In the genomic region with DNA sequence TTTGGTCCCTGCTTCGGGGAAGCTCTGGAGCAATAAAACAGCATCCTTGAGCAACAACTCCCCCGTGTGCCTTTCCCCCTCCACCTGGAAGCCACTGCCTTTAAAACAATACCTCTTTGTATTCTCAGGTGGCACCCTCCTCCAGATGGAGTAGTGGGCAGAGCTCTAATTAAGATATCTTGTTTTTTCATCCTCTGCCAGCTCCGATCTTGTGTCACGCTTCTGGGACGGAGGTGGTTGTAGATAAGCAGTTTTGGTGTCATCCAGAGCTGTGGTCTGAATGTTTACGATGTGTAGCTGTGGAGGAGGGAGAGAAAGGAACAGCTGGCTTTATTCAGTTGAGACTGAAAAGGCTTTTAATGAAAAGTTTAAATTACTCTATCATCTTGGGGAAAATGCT, we compare ENCODE assay signal across 20 mouse cellular contexts.
DNase-seq lines count a peak whose midpoint lies in the region; ATAC-seq lines count a peak whose summit lies in the region.
"Had no signal": no experiment of that assay in that cellular context is flagged by ENCODE, and none has a peak within 500 bp of the region (broad histone marks: within the 10 kb centered on the region; RNA-seq: fewer than 3 reads in every experiment).

No protein-coding gene starts in this region.

- H3K9ac ChIP-seq in liver, embryonic 15.5 days: no peak overlapping the region
- H3K9ac ChIP-seq: embryonic facial prominence, embryonic 15.5 days; forebrain, embryonic 13.5 days had no signal

- H3K4me1 ChIP-seq in liver, embryonic 15.5 days (replicated peaks): peaks cover 21% of the 10 kb centered on the region

- intact Hi-C loops in left cerebral cortex, postnatal 25 days (cut with DNase I): no loop called here

- 9% methylated on average over 6 of the region's 6 CpGs for WGBS in liver, embryonic 15.5 days (ENCODE audit: insufficient replicate concordance)

- H3K27me3 ChIP-seq in liver, embryonic 15.5 days: no peaks in the 10 kb centered on the region
- H3K27me3 ChIP-seq: embryonic facial prominence, embryonic 15.5 days; forebrain, embryonic 13.5 days had no signal

- H3K27ac ChIP-seq in liver, embryonic 15.5 days (replicated peaks): no peak overlapping the region
- H3K27ac ChIP-seq: embryonic facial prominence, embryonic 15.5 days; forebrain, embryonic 13.5 days; heart, adult 2 months; stomach, postnatal 0 days had no signal

- H3K9me3 ChIP-seq in liver, embryonic 15.5 days (replicated peaks): no peaks in the 10 kb centered on the region
- H3K9me3 ChIP-seq: embryonic facial prominence, embryonic 15.5 days; forebrain, embryonic 13.5 days had no signal

- DNase-seq in embryo, embryonic 10.5 days (ENCODE audit: low spot score): peak; percentile 4
- no peak for DNase-seq in embryo, embryonic 10 days (ENCODE audit: low spot score)
- DNase-seq in kidney, postnatal 4 days: peak; percentile 7 to 16
- no peak for DNase-seq in kidney, postnatal 36 days
- peak; percentile 14 for DNase-seq in MN1 (ENCODE audit: low spot score)
- no peak for DNase-seq in left cerebral cortex, postnatal 25 days (ENCODE audit: low spot score in 2 of 2)
- DNase-seq: cerebellum, adult 11-12 months; cerebellum, postnatal 36 days; heart, adult 2 months; kidney, adult 2 months; lung, postnatal 14 days; right cerebral cortex, postnatal 14 days; thymus, postnatal 36 days had no signal

- ATAC-seq in liver, embryonic 15.5 days (ENCODE audit: insufficient read depth): peak; percentile 62
- no peak for ATAC-seq in activated CD4-positive, CD25-positive, alpha-beta regulatory T cell, adult 4 months
- ATAC-seq: forebrain, embryonic 13.5 days; hindbrain, embryonic 16.5 days had no signal

- peak overlapping the region; percentile 5; the same call in 1 of the 2 replicates for H3K4me2 ChIP-seq in liver, embryonic 15.5 days
- H3K4me2 ChIP-seq: embryonic facial prominence, embryonic 15.5 days; forebrain, embryonic 13.5 days; midbrain, embryonic 11.5 days had no signal

- H3K4me3 ChIP-seq in liver, embryonic 15.5 days (replicated peaks): no peak overlapping the region
- H3K4me3 ChIP-seq: embryonic facial prominence, embryonic 15.5 days; forebrain, embryonic 13.5 days; heart, adult 2 months had no signal

- H3K36me3 ChIP-seq in liver, embryonic 15.5 days (replicated peaks): no peaks in the 10 kb centered on the region
- H3K36me3 ChIP-seq: embryonic facial prominence, embryonic 15.5 days had no signal

Comparison
In these comparisons a context has a peak if more than half of its experiments do, and no peak if none do; other contexts are left out.
1. DNase-seq: peak in embryo, embryonic 10.5 days (single experiment), kidney, postnatal 4 days (2 of 2) and MN1 (single experiment); none in embryo, embryonic 10 days (single experiment), kidney, postnatal 36 days (0 of 2) and left cerebral cortex, postnatal 25 days (0 of 2).